Mouse (Mus musculus): ENCODE measurements around the gene Fopnl. TPM values are rescaled to one million over a fixed set of nuclear protein-coding genes. Genes with fewer than 3 reads are reported as not detected.

Fopnl gene
- total and polyA plus RNA-seq, 3 experiments: 44.8 to 46.9 TPM; not detected in 1

DNA sequence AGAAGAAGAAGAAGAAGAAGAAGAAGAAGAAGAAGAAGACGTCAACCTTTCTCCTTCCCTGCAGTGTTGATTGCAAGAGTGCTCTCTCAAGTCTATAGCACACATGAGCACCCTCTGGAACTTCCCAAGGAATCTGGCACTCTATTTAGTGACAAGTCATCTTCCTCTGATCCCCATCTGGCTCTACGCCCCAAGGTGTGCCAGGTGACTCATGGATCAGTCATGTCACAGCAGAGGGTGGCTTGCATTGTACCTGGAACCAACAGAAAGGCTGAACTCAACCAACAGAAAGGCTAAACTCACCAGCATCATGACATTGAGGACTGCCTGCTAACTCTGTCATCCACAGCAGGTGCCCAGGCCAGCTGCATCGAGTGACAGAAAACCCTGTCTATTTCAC is 2.5 kb upstream of the Fopnl start:
- H3K4me1 ChIP-seq (ENCODE audit: control insufficient read depth in 1 of 2, insufficient read depth in 2 of 2, low read length in 2 of 2): peaks cover 2 to 6% of the 10 kb centered on the region in 2 experiments; a peak in 2 of 4 replicates
- peaks cover 17% of the 10 kb centered on the region for H3K79me2 ChIP-seq (ENCODE audit: control insufficient read depth, insufficient read depth, low read length, poor library complexity)
- no peak overlapping the region for H3K27ac ChIP-seq (ENCODE audit: control insufficient read depth, low read depth, low read length)
- no peak overlapping the region for H3K9ac ChIP-seq (ENCODE audit: control insufficient read depth, low read depth, low read length, poor library complexity, severe bottlenecking)
- H3K9me3 ChIP-seq (replicated peaks; ENCODE audit: insufficient read depth, low read length): no peaks in the 10 kb centered on the region
- H3K4me3 ChIP-seq (ENCODE audit: control insufficient read depth in 1 of 2, insufficient read depth in 1 of 2, low read depth in 2 of 2, low read length in 2 of 2): no peak overlapping the region
- H3K36me3 ChIP-seq (ENCODE audit: control insufficient read depth in 1 of 2, insufficient read depth in 2 of 2, low read length in 2 of 2): peaks cover 0 to 18% of the 10 kb centered on the region in 2 experiments; a peak in 2 of 4 replicates
- DNase-seq (ENCODE audit: low read depth, low spot score): no peak
- TF ChIP-seq USF1 (IDR thresholded peaks at IDR 0.05; ENCODE audit: low read depth, low read length): no peak
- no peak for TF ChIP-seq ELF1 (IDR thresholded peaks at IDR 0.05; ENCODE audit: low read depth, low read length)
- no peak for TF ChIP-seq SIN3A (IDR thresholded peaks at IDR 0.05; ENCODE audit: low read length)
- no peak for TF ChIP-seq UBTF (IDR thresholded peaks at IDR 0.05; ENCODE audit: borderline replicate concordance, insufficient read depth, low read depth, low read length)
- no peak for TF ChIP-seq MYB (IDR thresholded peaks at IDR 0.05; ENCODE audit: low read depth, low read length)
- no peak for TF ChIP-seq EP300 (IDR thresholded peaks at IDR 0.05; ENCODE audit: low read depth in 1 of 2, low read length in 2 of 2)
- TF ChIP-seq MAX (IDR thresholded peaks at IDR 0.05; ENCODE audit: low read length): no peak
- no peak for TF ChIP-seq MAZ (IDR thresholded peaks at IDR 0.05; ENCODE audit: low read depth, low read length)
- TF ChIP-seq TBP (IDR thresholded peaks at IDR 0.05; ENCODE audit: low read depth, low read length): no peak
- TF ChIP-seq USF2 (IDR thresholded peaks at IDR 0.05; ENCODE audit: borderline replicate concordance in 1 of 2, insufficient read depth in 1 of 2, low read depth in 1 of 2, low read length in 2 of 2): no peak
- TF ChIP-seq GATA1 (IDR thresholded peaks at IDR 0.05; ENCODE audit: low read depth, low read length): no peak
- no peak for TF ChIP-seq MYC (IDR thresholded peaks at IDR 0.05; ENCODE audit: low read depth, low read length)
- no peak for TF ChIP-seq POLR2AphosphoS2 (IDR thresholded peaks at IDR 0.05; ENCODE audit: low read length)
- TF ChIP-seq MXI1 (IDR thresholded peaks at IDR 0.05; ENCODE audit: low read depth, low read length): no peak
- no peak for TF ChIP-seq CTCF (IDR thresholded peaks at IDR 0.05 in 2 of 3, conservative IDR thresholded peaks at IDR 0.05 in 1 of 3; ENCODE audit: control insufficient read depth in 1 of 3, insufficient read depth in 1 of 3, low read depth in 2 of 3, low read length in 3 of 3, poor library complexity in 1 of 3, severe bottlenecking in 1 of 3)
- TF ChIP-seq NRF1 (IDR thresholded peaks at IDR 0.05; ENCODE audit: insufficient read depth, low read depth, low read length, poor library complexity, severe bottlenecking): no peak
- no peaks in the 10 kb centered on the region; a peak in 3 of 4 replicates for H3K27me3 ChIP-seq (ENCODE audit: control insufficient read depth in 1 of 2, insufficient read depth in 2 of 2, low read length in 2 of 2)

- Histone ChIP-seq H3K9me3 (replicated peaks; ENCODE audit: insufficient read depth, low read length) (no peaks in the 10 kb centered on the region), H3K79me2 (ENCODE audit: control insufficient read depth, insufficient read depth, low read length, poor library complexity) (peaks cover 19% of the 10 kb centered on the region), H3K9ac (ENCODE audit: control insufficient read depth, low read depth, low read length, poor library complexity, severe bottlenecking) (no peak overlapping the region), H3K27me3 (ENCODE audit: control insufficient read depth in 1 of 2, insufficient read depth in 2 of 2, low read length in 2 of 2) (no peaks in the 10 kb centered on the region), H3K36me3 (ENCODE audit: control insufficient read depth in 1 of 2, insufficient read depth in 2 of 2, low read length in 2 of 2) (peaks cover 1 to 38% of the 10 kb centered on the region in 2 experiments; a peak in 3 of 4 replicates), H3K4me3 (ENCODE audit: control insufficient read depth in 1 of 2, insufficient read depth in 1 of 2, low read depth in 2 of 2, low read length in 2 of 2) (no peak overlapping the region), H3K27ac (ENCODE audit: control insufficient read depth, low read depth, low read length) (no peak overlapping the region), H3K4me1 (ENCODE audit: control insufficient read depth in 1 of 2, insufficient read depth in 2 of 2, low read length in 2 of 2) (peaks cover 12 to 24% of the 10 kb centered on the region in 2 experiments)
- no peak for DNase-seq (ENCODE audit: low read depth, low spot score)
- no peak for TF ChIP-seq TCF12 (IDR thresholded peaks at IDR 0.05; ENCODE audit: low read depth, low read length)
- TF ChIP-seq CHD2 (IDR thresholded peaks at IDR 0.05; ENCODE audit: low read length): no peak
- TF ChIP-seq KAT2A (conservative IDR thresholded peaks at IDR 0.05; ENCODE audit: low read depth, low read length): no peak
- TF ChIP-seq MAX (IDR thresholded peaks at IDR 0.05; ENCODE audit: low read length): no peak
- no peak for TF ChIP-seq CTCF (IDR thresholded peaks at IDR 0.05 in 2 of 3, conservative IDR thresholded peaks at IDR 0.05 in 1 of 3; ENCODE audit: control insufficient read depth in 1 of 3, insufficient read depth in 1 of 3, low read depth in 2 of 3, low read length in 3 of 3, poor library complexity in 1 of 3, severe bottlenecking in 1 of 3)
- no peak for TF ChIP-seq NELFE (IDR thresholded peaks at IDR 0.05; ENCODE audit: low read depth, low read length)
- TF ChIP-seq MEF2A (IDR thresholded peaks at IDR 0.05; ENCODE audit: extremely low read depth, insufficient replicate concordance, low read depth, low read length, poor library complexity, severe bottlenecking): no peak
- TF ChIP-seq GABPA (IDR thresholded peaks at IDR 0.05; ENCODE audit: low read depth, low read length): no peak
- no peak for TF ChIP-seq MAZ (IDR thresholded peaks at IDR 0.05; ENCODE audit: low read depth, low read length)
- no peak for TF ChIP-seq SIN3A (IDR thresholded peaks at IDR 0.05; ENCODE audit: low read length)
- no peak for TF ChIP-seq ETS1 (IDR thresholded peaks at IDR 0.05; ENCODE audit: low read depth, low read length)
- no peak for TF ChIP-seq CHD1 (IDR thresholded peaks at IDR 0.05; ENCODE audit: low read depth, low read length)
- TF ChIP-seq ZNF384 (IDR thresholded peaks at IDR 0.05; ENCODE audit: low read depth, low read length): no peak
- TF ChIP-seq RCOR1 (IDR thresholded peaks at IDR 0.05; ENCODE audit: low read depth, low read length): no peak
- no peak for TF ChIP-seq MYB (IDR thresholded peaks at IDR 0.05; ENCODE audit: low read depth, low read length)
- TF ChIP-seq ZKSCAN1 (IDR thresholded peaks at IDR 0.05; ENCODE audit: low read depth, low read length): no peak
- TF ChIP-seq ELF1 (IDR thresholded peaks at IDR 0.05; ENCODE audit: low read depth, low read length): no peak
Observed at GRCm38 (mm10) chr16:14312914-14313313, 4.3 kb downstream of the Fopnl start.

All from MEL (cell line).